Mouse (Mus musculus): ENCODE results near the gene Scimp. TPM values are rescaled to one million over a fixed set of nuclear protein-coding genes. Genes with fewer than 3 reads are reported as not detected.
"Not testable (repeated sequence)": the region's sequence is repeated elsewhere in the genome, so short reads cannot be mapped to it uniquely, and the experiment has no call there.

Gene Scimp
- polyA plus RNA-seq, 1 experiment from 2014 or later = not detected

DNA sequence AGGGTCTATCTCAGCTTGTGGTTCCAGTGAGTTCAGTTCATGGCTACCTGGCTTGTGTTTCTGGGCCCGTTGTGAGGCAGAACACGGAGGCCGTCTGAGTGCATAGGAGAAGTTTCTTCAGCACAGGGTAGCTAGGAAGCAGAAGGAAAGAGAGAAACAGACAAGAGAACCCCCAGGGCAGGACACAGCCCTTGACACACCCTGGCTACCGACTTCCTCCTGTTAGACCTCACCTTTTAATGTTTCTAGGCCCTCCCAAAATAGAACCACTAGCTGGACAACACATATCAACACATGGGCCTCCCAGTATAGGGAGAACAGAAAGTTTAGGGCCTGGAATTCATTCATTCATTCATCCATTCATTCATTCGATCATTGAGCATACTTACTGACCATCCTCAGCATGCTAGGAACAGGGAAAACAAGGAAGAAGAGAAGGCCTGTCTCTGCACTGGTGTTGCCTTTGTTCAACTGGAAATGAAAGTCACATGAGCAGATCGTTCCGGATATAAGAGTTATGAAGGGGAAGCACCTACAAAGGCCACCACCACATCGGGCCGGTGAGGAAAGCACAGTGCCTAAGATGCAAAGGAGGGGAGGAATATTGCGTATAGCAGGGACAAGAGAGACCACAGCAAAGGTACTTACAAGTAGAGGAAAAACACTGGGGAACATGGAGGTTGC, 23.3 kb downstream of the Scimp start:
- H3K4me1 ChIP-seq = no peaks in the 10 kb centered on the region
- H3K9me3 ChIP-seq = no peaks in the 10 kb centered on the region
- no peaks in the 10 kb centered on the region for H3K36me3 ChIP-seq
- WGBS = 86% methylated on average over 10 of the region's 10 CpGs
- H3K9ac ChIP-seq = no peak overlapping the region
- no peak overlapping the region for H3K4me2 ChIP-seq (replicated peaks)
- no peaks in the 10 kb centered on the region for H3K27me3 ChIP-seq (replicated peaks)
- H3K4me3 ChIP-seq = no peak overlapping the region
- H3K27ac ChIP-seq = no peak overlapping the region
- ATAC-seq (ENCODE audit: low FRiP score, low read depth) = no peak

DNA sequence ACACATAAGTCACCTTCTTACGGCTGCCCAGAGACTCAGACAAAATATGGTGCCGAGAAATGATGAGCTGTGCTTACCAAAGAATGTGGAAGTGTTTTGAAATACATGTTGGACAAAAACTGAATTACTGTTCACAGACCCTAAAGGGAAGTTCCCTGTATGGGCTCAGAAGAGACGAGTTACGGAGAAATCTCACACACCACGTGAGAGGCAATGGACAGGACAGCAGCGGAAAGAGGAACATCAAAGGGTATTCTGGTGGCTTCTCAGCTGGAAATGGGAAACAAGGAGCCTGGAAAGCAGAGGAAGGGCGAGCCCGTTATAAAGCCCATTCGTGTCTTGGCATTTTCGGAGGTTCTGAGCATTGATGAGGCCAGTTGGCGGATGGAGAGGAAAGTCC, 25.3 kb downstream of the Scimp start:
- H3K9me3 ChIP-seq = no peaks in the 10 kb centered on the region
- no peak overlapping the region for H3K9ac ChIP-seq
- no peaks in the 10 kb centered on the region for H3K4me1 ChIP-seq
- 59% methylated on average over 11 of the region's 11 CpGs for WGBS
- H3K27ac ChIP-seq = no peak overlapping the region
- no peak overlapping the region for H3K4me2 ChIP-seq (replicated peaks)
- no peaks in the 10 kb centered on the region for H3K36me3 ChIP-seq
- no peak for ATAC-seq (ENCODE audit: low FRiP score, low read depth)
- H3K4me3 ChIP-seq = no peak overlapping the region
- H3K27me3 ChIP-seq (replicated peaks) = no peaks in the 10 kb centered on the region

DNA sequence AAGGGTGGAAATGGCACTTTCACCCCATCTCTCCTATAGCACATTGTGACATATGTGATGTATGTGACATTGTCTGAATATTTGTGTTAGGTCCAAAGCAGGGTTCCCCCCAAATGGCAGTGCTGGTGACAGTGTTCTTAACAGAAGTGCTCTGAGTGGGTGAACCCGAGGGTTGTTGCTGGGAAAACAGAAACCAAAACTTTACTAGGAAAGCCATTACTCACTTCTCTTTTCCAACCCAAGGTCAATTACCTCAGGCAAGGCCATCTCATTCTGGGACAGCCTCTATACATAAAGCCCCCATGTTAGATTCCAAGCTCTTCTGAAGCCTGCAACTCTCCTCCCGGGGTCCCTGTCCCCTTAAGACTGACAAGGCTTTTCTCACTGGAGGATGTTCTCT, 26.5 kb downstream of the Scimp start:
- Histone ChIP-seq H3K9me3 (no peaks in the 10 kb centered on the region), H3K27ac (no peak overlapping the region), H3K36me3 (no peaks in the 10 kb centered on the region), H3K4me3 (no peak overlapping the region), H3K4me1 (no peaks in the 10 kb centered on the region), H3K27me3 (replicated peaks) (no peaks in the 10 kb centered on the region), H3K4me2 (replicated peaks) (no peak overlapping the region), H3K9ac (no peak overlapping the region)
- WGBS = 69% methylated on average over 2 of the region's 2 CpGs
- no peak for ATAC-seq (ENCODE audit: low FRiP score, low read depth)

DNA sequence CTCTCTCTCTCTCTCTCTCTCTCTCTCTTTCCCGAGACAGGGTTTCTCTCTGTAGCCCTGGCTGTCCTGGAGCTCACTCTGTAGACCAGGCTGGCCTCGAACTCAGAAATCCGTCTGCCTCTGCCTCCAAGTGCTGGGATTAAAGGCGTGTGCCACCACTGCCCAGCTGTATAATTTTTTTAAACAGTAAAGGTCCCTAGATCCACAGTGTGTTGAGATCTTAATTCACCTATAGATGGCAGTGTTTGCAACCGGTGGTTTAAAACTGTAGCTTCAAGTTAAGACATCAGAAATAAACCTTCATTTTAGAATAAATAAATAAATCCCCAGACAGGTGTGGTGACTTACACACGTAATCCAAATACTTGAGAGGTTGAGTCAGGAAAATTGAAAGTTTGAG, 34.3 kb downstream of the Scimp start:
- 29% methylated on average over 6 of the region's 6 CpGs for WGBS

DNA sequence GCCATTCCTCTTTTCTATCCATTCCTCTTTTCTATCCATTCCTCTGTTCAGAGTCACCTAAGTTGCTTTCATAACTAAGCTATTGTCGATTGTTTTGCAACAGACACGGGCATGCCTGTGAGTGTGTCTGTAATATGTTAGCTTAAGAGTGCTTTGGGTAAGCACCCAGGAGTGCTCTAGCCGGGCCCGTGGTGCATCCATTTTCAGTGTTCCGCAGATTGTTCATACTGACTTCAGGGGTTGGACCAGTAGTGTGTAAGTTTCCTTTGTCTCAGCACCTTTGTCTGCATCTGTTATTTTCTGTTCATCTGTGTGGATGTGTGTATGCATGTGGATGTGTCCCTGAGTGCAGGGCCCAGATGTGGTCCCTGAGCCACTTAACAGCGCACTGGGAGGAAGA, 34.8 kb downstream of the Scimp start:
- H3K4me1 ChIP-seq = peaks cover 4% of the 10 kb centered on the region; the same call in 1 of the 2 replicates
- H3K27me3 ChIP-seq (replicated peaks) = no peaks in the 10 kb centered on the region
- H3K36me3 ChIP-seq = peaks cover 17% of the 10 kb centered on the region
- no peak overlapping the region for H3K9ac ChIP-seq
- H3K4me2 ChIP-seq (replicated peaks) = no peak overlapping the region
- no peak overlapping the region for H3K27ac ChIP-seq
- ATAC-seq (ENCODE audit: low FRiP score, low read depth) = no peak
- H3K4me3 ChIP-seq = no peak overlapping the region
- 72% methylated on average over 6 of the region's 6 CpGs for WGBS
- H3K9me3 ChIP-seq = no peaks in the 10 kb centered on the region

More for the DNA sequence above, 34.3 kb downstream of the Scimp start:
- H3K27me3 ChIP-seq (replicated peaks); H3K9me3 ChIP-seq; H3K9ac ChIP-seq; H3K4me3 ChIP-seq; H3K4me2 ChIP-seq (replicated peaks); H3K27ac ChIP-seq; ATAC-seq (ENCODE audit: low FRiP score, low read depth); H3K4me1 ChIP-seq: not testable (repeated sequence)
- peaks cover 14% of the 10 kb centered on the region for H3K36me3 ChIP-seq

DNA sequence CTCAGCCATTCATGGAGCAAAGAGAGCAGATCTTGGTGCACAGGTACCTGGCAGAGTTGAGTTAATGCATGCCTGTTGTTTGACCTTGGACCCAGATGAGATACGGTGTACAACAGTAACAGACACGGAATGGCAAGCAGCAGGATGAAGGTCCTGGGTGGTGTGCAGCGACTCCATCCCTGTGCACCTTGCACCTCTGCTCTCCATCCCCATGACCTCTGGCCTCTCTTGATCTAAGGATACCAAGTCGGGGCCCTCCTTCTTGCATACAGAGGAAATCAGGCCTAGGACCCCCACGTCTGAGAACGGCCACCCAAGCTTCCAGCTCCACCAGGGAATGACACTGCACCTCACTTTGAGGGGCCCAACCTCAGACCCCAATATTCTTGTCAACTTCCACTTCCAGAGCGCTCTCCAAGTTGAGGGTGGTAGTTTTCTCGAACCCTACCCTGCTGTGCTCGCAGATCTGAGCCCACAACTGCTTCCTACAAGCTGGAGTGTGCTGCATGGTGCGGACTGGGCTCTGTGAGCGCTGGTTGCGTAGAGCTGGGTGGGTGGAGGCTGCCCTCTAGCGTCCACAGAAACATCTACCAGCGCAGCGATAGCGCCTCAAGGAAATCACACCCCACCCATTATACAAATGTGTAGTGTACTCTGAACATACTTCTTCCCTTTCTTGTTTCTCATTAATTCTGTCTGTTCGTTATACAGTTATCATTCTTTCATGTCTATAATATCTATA, 35.4 kb downstream of the Scimp start:
- Histone ChIP-seq H3K36me3 (peaks cover 23% of the 10 kb centered on the region), H3K4me3 (no peak overlapping the region), H3K4me2 (replicated peaks) (no peak overlapping the region), H3K4me1 (peaks cover 4% of the 10 kb centered on the region; the same call in 1 of the 2 replicates), H3K9me3 (no peaks in the 10 kb centered on the region), H3K27me3 (replicated peaks) (no peaks in the 10 kb centered on the region), H3K27ac (no peak overlapping the region), H3K9ac (no peak overlapping the region)
- 30% methylated on average over 17 of the region's 17 CpGs for WGBS
- 0 out of 2 replicates have a peak, but pooled peaks have one; percentile 50 for ATAC-seq (ENCODE audit: low FRiP score, low read depth)

DNA sequence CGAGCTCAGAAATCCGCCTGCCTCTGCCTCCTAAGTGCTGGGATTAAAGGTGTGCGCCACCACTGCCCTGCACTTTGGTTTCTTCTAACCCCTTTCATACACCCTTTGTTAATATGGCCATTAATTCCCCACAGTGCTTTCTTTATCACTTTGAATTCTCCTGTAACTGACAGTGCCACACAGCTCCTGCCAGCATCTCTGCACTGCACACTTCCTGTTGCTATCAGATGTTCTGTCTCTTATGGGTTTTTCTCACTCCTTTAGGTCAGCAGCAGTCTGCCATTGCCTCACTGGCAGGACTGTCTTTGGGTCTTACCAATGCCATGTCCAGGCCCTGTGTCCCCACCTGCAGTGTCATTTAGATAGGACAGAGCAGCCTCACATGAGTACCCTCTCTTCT, 41.6 kb downstream of the Scimp start:
- Histone ChIP-seq H3K4me1 (no peaks in the 10 kb centered on the region), H3K4me3 (no peak overlapping the region), H3K36me3 (peaks cover 42% of the 10 kb centered on the region), H3K9me3 (no peaks in the 10 kb centered on the region), H3K27me3 (replicated peaks) (no peaks in the 10 kb centered on the region), H3K4me2 (replicated peaks) (no peak overlapping the region), H3K9ac (no peak overlapping the region), H3K27ac (no peak overlapping the region)
- no peak for ATAC-seq (ENCODE audit: low FRiP score, low read depth)
- 91% methylated on average over 3 of the region's 3 CpGs for WGBS

DNA sequence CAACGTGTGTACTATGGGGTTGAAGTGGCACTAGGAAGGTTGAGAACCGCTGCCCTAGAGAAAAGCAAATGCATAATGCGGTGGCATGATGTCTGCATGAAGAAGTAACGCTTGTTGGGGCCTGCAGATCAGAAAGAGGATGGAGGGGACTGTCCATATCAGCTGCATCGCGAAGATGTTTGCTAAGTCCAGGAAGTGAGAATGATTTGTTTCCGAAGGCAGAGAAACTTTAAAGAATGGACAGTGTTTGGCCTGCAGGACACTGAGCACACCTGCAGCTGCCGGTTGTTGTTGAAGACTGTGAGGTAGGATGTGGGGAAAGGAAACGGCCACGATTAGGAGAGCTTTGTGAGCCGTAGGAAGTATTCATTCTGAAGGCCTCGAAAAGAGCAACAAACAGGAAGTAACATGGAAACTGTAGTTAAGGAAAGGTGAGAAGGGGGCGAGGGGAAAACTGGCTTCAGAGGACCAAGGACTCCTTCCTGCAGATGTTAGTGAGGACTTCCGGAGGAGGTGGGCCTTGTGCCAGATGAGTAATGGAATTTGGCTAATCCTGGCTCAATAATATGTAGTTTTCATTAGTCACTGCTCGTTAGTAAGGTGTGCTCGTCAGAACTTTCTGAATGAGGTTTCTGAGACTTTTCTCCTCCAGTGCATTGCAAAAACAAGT, 46.5 kb downstream of the Scimp start:
- H3K4me3 ChIP-seq = no peak overlapping the region
- no peak overlapping the region for H3K27ac ChIP-seq
- 86% methylated on average over 16 of the region's 16 CpGs for WGBS
- peaks cover 5% of the 10 kb centered on the region; the same call in 1 of the 2 replicates for H3K4me1 ChIP-seq
- H3K9ac ChIP-seq = no peak overlapping the region
- no peak overlapping the region for H3K4me2 ChIP-seq (replicated peaks)
- H3K36me3 ChIP-seq = peaks cover 9% of the 10 kb centered on the region; the same call in 1 of the 2 replicates
- H3K27me3 ChIP-seq (replicated peaks) = no peaks in the 10 kb centered on the region
- H3K9me3 ChIP-seq = no peaks in the 10 kb centered on the region
- no peak for ATAC-seq (ENCODE audit: low FRiP score, low read depth)

DNA sequence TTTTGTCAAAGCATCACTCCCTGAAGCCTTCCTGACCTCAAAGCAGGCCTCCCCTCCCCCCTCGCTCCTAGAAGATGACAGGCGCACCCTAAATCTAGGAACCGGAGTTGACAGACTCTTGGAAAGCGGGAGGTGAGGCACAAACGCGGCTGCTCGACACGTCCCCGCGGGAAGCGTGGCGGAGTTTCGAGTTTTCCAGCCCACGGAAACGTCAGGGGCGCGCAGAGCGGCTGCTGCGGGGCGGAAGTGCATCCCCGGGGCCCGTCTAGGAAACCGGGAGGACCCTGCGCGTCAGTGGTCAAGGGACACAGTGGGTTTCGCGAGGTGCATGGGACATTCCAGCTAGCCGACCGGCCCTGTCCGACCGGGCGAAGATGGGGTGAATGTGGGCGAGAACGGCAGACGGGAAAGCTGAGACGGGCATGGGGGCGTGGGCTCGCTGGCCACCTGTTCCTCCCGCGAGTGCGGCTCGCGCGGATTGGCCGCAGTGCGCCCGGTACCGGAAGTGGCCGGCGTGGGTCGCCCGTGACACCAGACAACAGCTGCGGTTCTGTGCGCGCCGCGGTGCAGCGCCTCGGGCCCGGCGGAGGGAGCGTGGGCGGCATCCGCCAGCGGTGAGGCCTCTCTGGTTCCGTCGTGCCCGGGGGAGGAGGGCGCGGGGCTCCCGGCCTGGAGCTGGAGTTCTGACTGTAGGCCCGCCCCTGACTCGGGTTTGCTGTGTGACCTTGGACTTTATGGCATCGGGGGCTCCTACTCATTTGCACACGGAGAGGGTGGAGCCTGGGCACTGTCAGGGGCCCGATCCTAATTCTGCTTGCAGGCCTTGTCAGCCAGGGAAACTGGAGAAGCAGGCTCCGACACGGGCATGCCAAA, 48.2 kb downstream of the Scimp start, which contains the start of gene Zfp3:
Gene Zfp3, plus strand, starts transcription at position 274 of the 873 bp plus-strand sequence.
- WGBS = under 1% methylated on average over 78 of the region's 78 CpGs
- Histone ChIP-seq H3K9ac (peak within 1 kb of the TSS; percentile 71), H3K27me3 (replicated peaks) (no peaks in the 10 kb centered on the region), H3K9me3 (no peaks in the 10 kb centered on the region), H3K4me3 (peak within 1 kb of the TSS; percentile 78), H3K4me1 (peaks cover 5% of the 10 kb centered on the region; the same call in 1 of the 2 replicates), H3K4me2 (replicated peaks) (peak within 1 kb of the TSS; percentile 77), H3K36me3 (peaks cover 9% of the 10 kb centered on the region; the same call in 1 of the 2 replicates), H3K27ac (0 out of 2 replicates have a peak within 1 kb of the TSS, but pooled peaks have one; percentile 26)
- peak; percentile 82 for ATAC-seq (ENCODE audit: low FRiP score, low read depth)

DNA sequence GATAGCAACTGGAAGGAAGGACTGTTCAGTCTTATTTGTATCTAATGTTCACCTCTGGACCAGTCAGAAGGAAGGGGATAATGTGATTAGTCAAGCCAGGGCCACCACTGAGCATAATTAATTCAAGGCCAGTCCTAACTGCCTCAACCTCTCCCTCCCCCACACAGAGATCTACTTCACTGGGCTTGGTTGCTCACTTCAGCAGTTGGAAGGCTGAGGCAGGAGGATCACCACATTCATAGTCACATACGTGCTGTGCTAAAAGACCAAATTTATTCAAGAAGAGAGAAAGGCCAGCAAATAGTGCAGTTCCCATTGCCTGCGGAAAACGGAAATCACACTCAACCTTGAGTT, 48.8 kb downstream of the Scimp start:
- H3K27me3 ChIP-seq (replicated peaks) = no peaks in the 10 kb centered on the region
- H3K4me3 ChIP-seq = peak overlapping the region; percentile 78
- H3K27ac ChIP-seq = no peak overlapping the region
- peaks cover 9% of the 10 kb centered on the region; the same call in 1 of the 2 replicates for H3K36me3 ChIP-seq
- H3K4me1 ChIP-seq = peaks cover 5% of the 10 kb centered on the region; the same call in 1 of the 2 replicates
- H3K9me3 ChIP-seq = no peaks in the 10 kb centered on the region
- WGBS = 39% methylated on average over 3 of the region's 3 CpGs
- ATAC-seq (ENCODE audit: low FRiP score, low read depth) = peak; percentile 48; the same call in 1 of the 2 replicates
- H3K4me2 ChIP-seq (replicated peaks) = peak overlapping the region; percentile 77
- peak overlapping the region; percentile 71 for H3K9ac ChIP-seq

DNA sequence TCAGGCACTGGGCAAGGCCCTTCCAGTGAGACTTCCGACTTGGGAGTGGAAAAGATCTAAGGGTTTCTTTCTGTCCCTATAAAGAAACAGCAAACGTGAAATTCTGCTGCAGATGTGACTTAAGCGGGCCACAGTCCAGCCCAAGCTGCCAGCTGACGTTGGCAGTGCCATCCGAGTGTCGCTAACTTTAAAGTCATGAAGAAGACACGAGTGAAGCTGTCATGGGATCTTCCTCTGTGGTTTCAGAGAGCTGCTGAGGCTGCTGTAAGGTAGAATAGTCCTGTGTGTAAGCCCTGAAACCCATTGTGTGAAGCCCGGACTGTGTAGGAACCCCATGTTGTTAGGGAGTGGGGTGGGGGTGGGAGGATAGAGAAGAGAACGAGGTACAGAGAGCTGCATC, 49.7 kb downstream of the Scimp start:
- ATAC-seq (ENCODE audit: low FRiP score, low read depth) = no peak
- WGBS = 85% methylated on average over 9 of the region's 9 CpGs
- no peak overlapping the region for H3K9ac ChIP-seq
- H3K36me3 ChIP-seq = peaks cover 2% of the 10 kb centered on the region; the same call in 1 of the 2 replicates
- no peak overlapping the region for H3K4me3 ChIP-seq
- no peak overlapping the region for H3K4me2 ChIP-seq (replicated peaks)
- H3K9me3 ChIP-seq = no peaks in the 10 kb centered on the region
- peaks cover 5% of the 10 kb centered on the region; the same call in 1 of the 2 replicates for H3K4me1 ChIP-seq
- no peaks in the 10 kb centered on the region for H3K27me3 ChIP-seq (replicated peaks)
- H3K27ac ChIP-seq = no peak overlapping the region
